Mouse (Mus musculus) hindbrain, embryonic 16.5 days (tissue): Measurements from ENCODE around the gene Ust. TPM values are rescaled to one million over a fixed set of nuclear protein-coding genes. Genes with fewer than 3 reads are reported as not detected.

Experiments used
- ATAC-seq: fragments of 200-750 bp; cut with Nextera tagmentation; 2 replicates; pipeline ENCODE4 v1.8.0; 2017; ENCODE audit warnings: moderate TSS enrichment, moderate library complexity
- H3K27ac ChIP-seq: fragments of 300-500 bp; sonication (generic); 2 replicates; pipeline ENCODE4 v1.5.1; 2014; ENCODE audit warnings: low read depth, mild to moderate bottlenecking, control low read depth, low read length, moderate library complexity
- H3K27me3 ChIP-seq: fragments of 300-500 bp; sonication (generic); replicated peaks from 2 replicates; pipeline ENCODE4 v1.6.1; 2014; ENCODE audit warnings: low read length; ENCODE audit not compliant: control insufficient read depth, insufficient read depth
- H3K36me3 ChIP-seq: fragments of 300-500 bp; sonication (generic); 2 replicates; pipeline ENCODE4 v1.6.1; 2014; ENCODE audit warnings: mild to moderate bottlenecking, low read length, moderate library complexity, mixed read lengths; ENCODE audit not compliant: control insufficient read depth, insufficient read depth
- H3K4me1 ChIP-seq: fragments of 300-500 bp; sonication (generic); 2 replicates; pipeline ENCODE4 v1.6.1; 2014; ENCODE audit warnings: low read depth, low read length; ENCODE audit not compliant: control insufficient read depth, insufficient read depth
- H3K4me2 ChIP-seq: fragments of 300-500 bp; sonication (generic); 2 replicates; pipeline ENCODE4 v1.6.1; 2014; ENCODE audit warnings: mild to moderate bottlenecking, low read length, control low read depth, moderate library complexity
- H3K4me3 ChIP-seq: fragments of 300-500 bp; sonication (generic); 2 replicates; pipeline ENCODE4 v1.5.1; 2014; ENCODE audit warnings: mild to moderate bottlenecking, low read length, control low read depth, moderate library complexity
- H3K9ac ChIP-seq: fragments of 300-500 bp; sonication (generic); 2 replicates; pipeline ENCODE4 v1.6.1; 2014; ENCODE audit warnings: low read depth, mild to moderate bottlenecking, control low read depth, low read length, moderate library complexity
- H3K9me3 ChIP-seq: fragments of 300-500 bp; sonication (generic); 2 replicates; pipeline ENCODE4 v1.6.1; 2014; ENCODE audit warnings: mild to moderate bottlenecking, low read length, moderate library complexity; ENCODE audit not compliant: control insufficient read depth
- WGBS: fragments of 180-500 bp; shearing (Covaris S2); extraction: QIAGEN DNeasy Blood & Tissue Kit; methylation state at CpG from one replicate; pipeline ENCODE4 v1.1.7; 2014; 5-methylcytosine and 5-hydroxymethylcytosine counted together
- polyA plus RNA-seq: library from polyadenylated mRNA; unstranded; fragments of >200 nt; fragmentation: Nextera tagmentation; extraction: Ambion mirVana; gene quantifications from 2 replicates; pipeline ENCODE4 v1.2.1, GENCODE M21; 2015

Gene Ust
- polyA plus RNA-seq, 1 experiment from 2014 or later: 7.4 TPM

GRCm38 (mm10) chr10:8465216-8465615 is 53.4 kb downstream of the Ust start:
- Histone ChIP-seq H3K4me3 (no peak overlapping the region), H3K4me2 (no peak overlapping the region), H3K27ac (no peak overlapping the region), H3K4me1 (no peaks in the 10 kb centered on the region), H3K27me3 (no peaks in the 10 kb centered on the region), H3K9me3 (no peaks in the 10 kb centered on the region), H3K9ac (no peak overlapping the region), H3K36me3 (no peaks in the 10 kb centered on the region)
- WGBS: 94% methylated on average over 1 of the region's 1 CpGs
- no peak for ATAC-seq

- H3K4me1 ChIP-seq: no peaks in the 10 kb centered on the region
- ATAC-seq: no peak
- no peak overlapping the region for H3K27ac ChIP-seq
- no peak overlapping the region for H3K9ac ChIP-seq
- 72% methylated on average over 5 of the region's 5 CpGs for WGBS
- H3K4me2 ChIP-seq: no peak overlapping the region
- H3K36me3 ChIP-seq: no peaks in the 10 kb centered on the region
- H3K4me3 ChIP-seq: no peak overlapping the region
- no peaks in the 10 kb centered on the region for H3K27me3 ChIP-seq
- H3K9me3 ChIP-seq: no peaks in the 10 kb centered on the region
Measured at GRCm38 (mm10) chr10:8461372-8461771, 57.3 kb downstream of the Ust start.

GRCm38 (mm10) chr10:8454711-8455110 is 63.9 kb downstream of the Ust start:
- Histone ChIP-seq H3K9ac (no peak overlapping the region), H3K4me3 (no peak overlapping the region), H3K4me1 (no peaks in the 10 kb centered on the region), H3K4me2 (no peak overlapping the region), H3K27me3 (no peaks in the 10 kb centered on the region), H3K36me3 (no peaks in the 10 kb centered on the region), H3K27ac (no peak overlapping the region), H3K9me3 (peaks cover 5% of the 10 kb centered on the region; the same call in 1 of the 2 replicates)
- 56% methylated on average over 1 of the region's 1 CpGs for WGBS
- ATAC-seq: no peak

GRCm38 (mm10) chr10:8447681-8448080 is 70.9 kb downstream of the Ust start:
- H3K27ac ChIP-seq: no peak overlapping the region
- ATAC-seq: no peak
- no peak overlapping the region for H3K4me3 ChIP-seq
- no peaks in the 10 kb centered on the region for H3K27me3 ChIP-seq
- WGBS: 37% methylated on average over 5 of the region's 5 CpGs
- no peak overlapping the region for H3K4me2 ChIP-seq
- no peaks in the 10 kb centered on the region for H3K4me1 ChIP-seq
- H3K9me3 ChIP-seq: no peaks in the 10 kb centered on the region
- no peak overlapping the region for H3K9ac ChIP-seq
- no peaks in the 10 kb centered on the region for H3K36me3 ChIP-seq

- WGBS: 55% methylated on average over 4 of the region's 4 CpGs
- H3K4me2 ChIP-seq: no peak overlapping the region
- ATAC-seq: no peak
- no peaks in the 10 kb centered on the region for H3K9me3 ChIP-seq
- H3K36me3 ChIP-seq: no peaks in the 10 kb centered on the region
- H3K27me3 ChIP-seq: no peaks in the 10 kb centered on the region
- no peak overlapping the region for H3K27ac ChIP-seq
- no peak overlapping the region for H3K9ac ChIP-seq
- H3K4me3 ChIP-seq: no peak overlapping the region
- no peaks in the 10 kb centered on the region for H3K4me1 ChIP-seq
Measured at GRCm38 (mm10) chr10:8446972-8447371, 71.7 kb downstream of the Ust start.

GRCm38 (mm10) chr10:8444052-8444451 is 74.6 kb downstream of the Ust start:
- no peak overlapping the region for H3K4me3 ChIP-seq
- H3K4me2 ChIP-seq: no peak overlapping the region
- H3K27me3 ChIP-seq: no peaks in the 10 kb centered on the region
- WGBS: 72% methylated on average over 5 of the region's 5 CpGs
- ATAC-seq: no peak
- no peak overlapping the region for H3K27ac ChIP-seq
- H3K9me3 ChIP-seq: no peaks in the 10 kb centered on the region
- H3K4me1 ChIP-seq: no peaks in the 10 kb centered on the region
- H3K9ac ChIP-seq: no peak overlapping the region
- no peaks in the 10 kb centered on the region for H3K36me3 ChIP-seq

GRCm38 (mm10) chr10:8431857-8432256 is 86.8 kb downstream of the Ust start:
- H3K4me1 ChIP-seq: peaks cover 7% of the 10 kb centered on the region
- 78% methylated on average over 2 of the region's 2 CpGs for WGBS
- H3K36me3 ChIP-seq: no peaks in the 10 kb centered on the region
- H3K4me2 ChIP-seq: no peak overlapping the region
- H3K27ac ChIP-seq: no peak overlapping the region
- H3K9me3 ChIP-seq: 0 out of 2 replicates have a peak, but pooled peaks cover 2% of the 10 kb centered on the region
- ATAC-seq: peak; percentile 29; the same call in 1 of the 2 replicates
- no peak overlapping the region for H3K4me3 ChIP-seq
- H3K9ac ChIP-seq: no peak overlapping the region
- H3K27me3 ChIP-seq: no peaks in the 10 kb centered on the region

- Histone ChIP-seq H3K9ac (no peak overlapping the region), H3K4me1 (peaks cover 7% of the 10 kb centered on the region), H3K27ac (no peak overlapping the region), H3K27me3 (no peaks in the 10 kb centered on the region), H3K36me3 (no peaks in the 10 kb centered on the region), H3K9me3 (no peaks in the 10 kb centered on the region), H3K4me3 (no peak overlapping the region), H3K4me2 (no peak overlapping the region)
- ATAC-seq: peak; percentile 51; the same call in 1 of the 2 replicates
- WGBS: 66% methylated on average over 13 of the region's 13 CpGs
Measured at GRCm38 (mm10) chr10:8428787-8429778, 89.5 kb downstream of the Ust start.

- no peak overlapping the region for H3K27ac ChIP-seq
- H3K4me3 ChIP-seq: no peak overlapping the region
- no peak overlapping the region for H3K4me2 ChIP-seq
- no peak for ATAC-seq
- H3K36me3 ChIP-seq: no peaks in the 10 kb centered on the region
- 72% methylated on average over 12 of the region's 12 CpGs for WGBS
- H3K27me3 ChIP-seq: no peaks in the 10 kb centered on the region
- H3K9me3 ChIP-seq: no peaks in the 10 kb centered on the region
- H3K4me1 ChIP-seq: peaks cover 7% of the 10 kb centered on the region
- no peak overlapping the region for H3K9ac ChIP-seq
Measured at GRCm38 (mm10) chr10:8427671-8428364, 90.8 kb downstream of the Ust start.
